Mouse (Mus musculus) forelimb bud, embryonic 11.5 days (tissue): ENCODE results near the gene Zfp146.
A peak's percentile ranks its signal among the peaks of the same experiment; 100 is the strongest.
"Not testable (repeated sequence)": the region's sequence is repeated elsewhere in the genome, so short reads cannot be mapped to it uniquely, and the experiment has no call there.

Source experiments
- DNase-seq: peaks from one replicate; pipeline ENCODE4 v3.0.0-alpha.2; 2012; ENCODE audit warnings: low read depth, low spot score

Gene Zfp146

DNA sequence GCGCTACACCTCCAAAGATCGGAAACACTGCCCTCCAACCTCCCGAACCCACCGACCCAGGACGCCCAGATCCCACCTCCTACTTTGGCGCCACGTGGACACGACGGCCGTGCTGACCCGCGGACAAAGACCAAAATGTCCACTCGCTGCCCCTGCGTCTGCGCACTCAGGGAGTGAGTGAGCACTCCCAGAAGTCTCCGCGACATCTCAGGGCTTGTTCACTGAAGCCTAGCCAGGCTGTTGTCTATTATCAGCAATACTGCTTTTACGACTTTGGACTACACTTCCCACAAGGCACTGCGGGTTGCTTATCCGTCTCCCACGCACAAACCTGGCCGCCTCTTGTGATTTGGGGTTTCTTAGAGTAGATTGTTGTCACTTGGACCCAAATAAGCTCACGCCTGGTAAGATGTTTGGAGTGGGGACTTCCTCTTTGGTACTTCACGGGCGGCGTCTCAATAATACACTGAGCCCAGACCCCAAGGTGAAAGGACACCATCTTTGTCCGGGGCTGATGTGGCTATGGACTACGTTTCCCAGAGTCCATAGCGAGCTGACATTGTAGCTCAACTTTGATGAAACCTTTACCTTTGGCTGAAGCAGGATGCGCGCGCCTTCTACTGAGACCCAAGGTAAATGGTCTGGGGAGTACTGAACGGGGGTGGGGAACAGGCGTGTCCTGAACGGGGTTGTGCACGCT, at the start of gene Zfp146:
Zfp146 (minus strand) TSS at position 168 of the 700 bp plus-strand sequence.
- peak; percentile 97 for DNase-seq

DNA sequence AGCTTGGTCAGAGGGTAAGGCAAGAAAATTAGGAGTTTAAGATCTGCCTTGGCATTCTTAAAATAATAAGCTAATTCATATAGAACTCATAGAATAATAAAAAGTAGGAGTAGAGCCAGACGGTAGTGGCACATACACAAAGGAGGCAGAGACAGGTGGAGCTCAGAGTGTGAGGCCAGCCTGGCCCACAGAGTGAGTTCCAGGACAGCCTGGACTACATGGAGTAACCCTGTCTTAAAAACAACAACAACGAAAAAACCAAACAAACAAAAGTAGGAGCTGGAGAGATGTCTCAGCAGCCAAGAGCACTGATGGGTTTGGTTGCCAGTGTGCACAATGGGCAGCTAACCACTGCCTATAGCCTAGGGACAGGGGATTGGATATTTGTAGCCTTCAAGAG, 47.7 kb upstream of the Zfp146 start:
- no peak for DNase-seq

GRCm38 (mm10) chr7:30216723-30217151, 47.2 kb upstream of the Zfp146 start:
- DNase-seq: peak; percentile 88

DNA sequence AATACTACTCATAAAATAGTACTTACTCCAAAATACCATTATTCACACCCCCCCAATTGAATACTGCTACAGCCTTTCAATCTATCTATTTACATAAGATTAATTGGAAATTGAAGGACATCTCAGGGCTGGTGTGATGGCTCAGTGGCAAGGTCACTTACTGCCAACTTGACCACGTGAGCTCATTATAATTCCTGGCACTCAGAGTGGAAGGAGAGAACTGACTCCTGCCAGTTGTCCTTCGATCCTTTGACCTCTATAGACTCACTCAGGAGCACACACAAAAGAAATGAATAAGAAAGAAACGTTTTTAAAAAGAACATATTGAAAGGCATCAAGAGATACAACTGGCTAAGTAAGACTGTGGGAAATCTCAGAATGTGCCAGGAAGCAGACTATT, 46.3 kb upstream of the Zfp146 start:
- DNase-seq: no peak

DNA sequence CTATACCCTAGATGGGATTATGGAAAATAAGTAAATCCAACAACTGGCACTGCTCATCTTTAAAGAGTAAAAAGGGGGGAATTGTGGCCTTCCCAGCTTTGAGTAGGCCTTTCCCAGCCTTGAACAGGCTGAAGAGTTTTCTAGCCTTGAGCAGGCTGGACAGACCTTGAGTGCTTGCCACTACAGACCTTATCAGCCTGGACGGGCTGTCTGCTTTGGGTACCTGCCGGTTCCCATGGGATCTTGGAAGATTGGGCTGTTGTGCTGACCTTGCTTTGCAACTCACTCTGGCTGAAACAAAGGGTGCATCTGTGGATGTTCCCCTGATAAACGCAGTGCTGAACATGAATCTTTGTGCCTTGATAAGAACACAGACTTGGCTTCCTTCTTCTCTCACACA, 44.3 kb upstream of the Zfp146 start:
- DNase-seq: no peak

GRCm38 (mm10) chr7:30211025-30211424, 41.5 kb upstream of the Zfp146 start:
- no peak for DNase-seq

GRCm38 (mm10) chr7:30206364-30206763, 36.8 kb upstream of the Zfp146 start:
- DNase-seq: not testable (repeated sequence)

- no peak for DNase-seq
These were observed 35.8 kb upstream of the Zfp146 start for GRCm38 (mm10) chr7:30205383-30205782.

- no peak for DNase-seq
These were observed 34.8 kb upstream of the Zfp146 start for GRCm38 (mm10) chr7:30204380-30204779.

GRCm38 (mm10) chr7:30202895-30203690, 33.5 kb upstream of the Zfp146 start:
- no peak for DNase-seq

- DNase-seq: not testable (repeated sequence)
These were observed 31.1 kb upstream of the Zfp146 start for GRCm38 (mm10) chr7:30200661-30201060.

DNA sequence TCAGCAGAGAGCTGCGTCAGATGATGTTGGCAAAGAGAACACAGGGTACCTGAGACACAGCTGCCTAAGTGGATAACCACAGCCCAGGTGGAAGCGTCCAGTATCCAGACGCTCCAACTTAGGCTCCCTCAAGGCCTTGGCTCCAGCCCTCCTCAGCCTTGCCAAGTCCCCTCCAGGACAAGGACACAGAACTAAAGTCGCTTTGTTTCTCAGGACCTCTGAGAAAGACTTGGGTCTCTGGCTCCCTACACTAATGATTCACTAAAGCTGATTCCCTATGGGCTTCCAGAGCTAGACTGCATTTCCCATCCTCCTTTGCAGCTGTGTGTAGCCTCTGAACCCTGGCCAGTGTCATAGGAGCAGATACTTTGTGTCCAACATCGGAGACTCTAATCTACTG, 30.6 kb upstream of the Zfp146 start:
- DNase-seq: no peak

GRCm38 (mm10) chr7:30199498-30200139, 30.1 kb upstream of the Zfp146 start:
- DNase-seq: no peak

- DNase-seq: peak; percentile 87
These were observed 29.0 kb upstream of the Zfp146 start, which contains the start of gene Capns1 for GRCm38 (mm10) chr7:30198481-30198971. TSS of gene Capns1 (minus strand) at chr7:30198811.

DNA sequence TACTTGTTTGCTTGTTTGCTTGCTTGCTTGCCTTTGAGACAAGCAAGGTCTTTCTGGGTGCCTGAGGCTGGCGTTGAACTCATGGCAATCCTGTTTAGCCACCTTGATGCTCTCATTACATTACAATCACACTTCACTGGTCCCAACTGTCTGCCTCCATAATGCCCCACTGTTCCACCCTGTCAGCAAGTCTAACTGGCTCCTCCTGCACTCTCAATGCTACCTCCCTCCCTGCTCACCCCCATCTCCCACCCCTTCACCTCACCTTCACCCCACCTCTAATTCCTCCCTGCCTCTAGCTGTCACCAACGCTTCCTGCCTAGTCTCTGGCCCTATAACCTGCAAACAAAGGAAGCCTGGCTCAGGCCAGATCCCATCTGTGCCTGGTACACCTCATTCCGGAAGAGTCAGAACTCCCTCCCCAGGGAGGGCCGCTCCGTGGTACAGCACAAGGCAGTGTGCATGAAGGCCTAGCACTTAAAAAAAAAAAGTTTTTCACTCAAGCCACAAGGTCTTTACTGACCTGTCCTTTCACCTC, 28.1 kb upstream of the Zfp146 start:
- no peak for DNase-seq

GRCm38 (mm10) chr7:30196171-30196570, 26.6 kb upstream of the Zfp146 start:
- DNase-seq: no peak

DNA sequence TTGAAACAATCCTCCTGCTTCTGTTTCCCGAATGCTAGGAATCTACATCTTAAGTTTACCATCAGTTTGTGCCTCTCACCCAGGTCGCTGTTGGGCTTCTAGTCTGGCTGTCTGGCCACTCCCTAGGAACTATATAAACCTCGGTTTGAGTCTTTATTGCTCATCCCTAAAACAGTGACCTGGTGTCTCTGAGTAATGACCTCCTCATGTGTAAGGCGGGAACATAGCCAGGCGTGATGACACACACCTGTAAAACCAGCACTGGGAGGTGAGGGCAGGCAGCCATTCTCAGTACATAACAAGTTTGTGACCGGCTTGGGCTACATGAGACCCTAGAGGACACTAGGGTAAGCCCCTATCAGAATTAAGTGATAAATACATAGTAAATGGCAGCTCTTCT, 25.9 kb upstream of the Zfp146 start:
- DNase-seq: no peak

- peak; percentile 95 for DNase-seq
These were observed 25.3 kb upstream of the Zfp146 start for GRCm38 (mm10) chr7:30194884-30195283.

DNA sequence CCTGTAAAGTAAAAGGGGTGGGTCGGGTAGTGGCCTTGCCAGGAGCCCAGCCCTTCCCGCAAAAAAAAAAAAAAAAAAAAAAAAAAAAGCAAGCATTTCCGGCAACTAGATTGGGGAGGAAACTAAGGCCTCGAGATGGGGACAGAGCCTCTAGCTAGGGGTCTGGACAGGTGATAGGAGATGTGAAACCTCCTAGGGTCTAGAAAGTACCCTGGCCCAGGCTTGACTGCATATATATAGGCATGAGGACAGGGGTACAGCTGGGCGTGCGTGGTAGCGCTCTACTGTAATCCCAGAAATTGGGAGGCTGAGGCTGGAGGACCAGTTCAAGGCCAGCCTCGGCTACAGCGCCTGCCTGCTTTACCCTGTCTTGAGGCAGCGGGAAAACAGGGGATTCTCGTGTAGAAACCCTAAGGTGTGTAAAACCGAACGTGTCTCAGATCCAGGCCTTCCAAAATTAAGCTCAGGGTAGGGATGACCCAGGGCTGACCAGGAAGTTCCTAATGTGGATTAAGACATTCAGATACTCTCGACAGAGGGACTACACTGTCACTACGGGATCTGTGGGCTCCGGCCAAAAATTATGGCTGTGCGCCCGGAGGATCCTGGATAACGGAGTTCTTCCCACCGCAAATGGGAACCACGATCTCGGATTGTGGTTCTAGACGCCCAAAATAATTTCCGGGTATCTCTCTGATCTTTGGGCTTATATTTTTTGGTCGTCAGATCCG, 24.7 kb upstream of the Zfp146 start:
- DNase-seq: no peak

DNA sequence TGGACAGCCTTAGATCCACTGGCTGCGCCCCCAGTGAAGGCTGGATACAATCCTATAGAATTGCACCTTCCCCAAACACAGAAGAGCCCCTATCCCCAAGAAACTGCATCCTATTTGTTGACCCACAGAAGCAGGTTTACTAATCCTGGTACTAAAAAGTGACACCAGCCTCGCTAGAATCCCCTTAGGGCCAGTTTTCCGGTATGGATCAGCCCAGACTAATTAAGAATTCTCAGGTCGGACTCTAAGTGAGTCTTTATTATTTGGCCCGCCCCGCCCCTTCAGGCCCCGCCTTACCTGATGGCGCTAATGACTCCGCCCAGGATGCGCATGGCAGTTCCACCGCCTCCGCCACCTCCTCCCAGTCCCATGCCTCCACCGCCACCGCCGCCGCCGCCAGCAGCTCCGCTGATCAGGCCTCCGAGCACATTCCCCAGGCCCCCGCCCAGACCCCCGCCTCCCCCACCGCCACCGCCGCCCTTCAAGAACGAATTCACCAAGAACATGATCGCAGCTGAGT, 24.1 kb upstream of the Zfp146 start:
- no peak for DNase-seq

DNA sequence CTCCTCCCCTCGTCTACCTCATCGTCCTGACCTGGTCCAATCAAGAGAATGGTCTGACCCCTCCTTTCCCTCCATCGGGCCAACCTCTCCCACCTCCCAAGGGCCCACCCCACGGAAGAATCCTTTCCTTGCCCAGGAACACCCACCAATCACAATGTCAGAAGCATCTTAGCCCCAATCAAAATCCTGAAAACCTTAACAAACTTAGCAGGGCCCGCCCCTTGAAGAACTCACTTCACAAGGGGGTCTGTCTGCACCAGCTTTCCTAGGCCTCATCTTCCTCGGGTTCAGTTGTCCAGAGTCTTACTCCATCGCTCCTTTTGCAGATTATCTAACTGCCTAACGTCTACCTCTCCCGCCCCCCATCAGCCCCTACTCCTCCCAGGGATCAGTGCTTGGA, 23.5 kb upstream of the Zfp146 start:
- no peak for DNase-seq
